Mouse (Mus musculus) G1E (cell line): Measurements from ENCODE around the gene Pex10. TPM values are rescaled to one million over a fixed set of nuclear protein-coding genes. Genes with fewer than 3 reads are reported as not detected.

Experiments used
- ATAC-seq: 2 replicates; pipeline ENCODE4 v1.8.0; 2016; ENCODE audit warnings: mild to moderate bottlenecking; ENCODE audit not compliant: insufficient number of reproducible peaks, poor library complexity, low FRiP score, severe bottlenecking; ENCODE audit errors: extremely low read depth
- DNase-seq: peaks from one replicate; pipeline ENCODE4 v3.0.0; 2012; ENCODE audit warnings: low spot score
- H3K27me3 ChIP-seq: 2 replicates; pipeline ENCODE4 v1.6.1; 2012; ENCODE audit warnings: mild to moderate bottlenecking, low read length, inconsistent platforms; ENCODE audit not compliant: insufficient read depth
- H3K36me3 ChIP-seq: replicated peaks from 2 replicates; pipeline ENCODE3; 2012; ENCODE audit warnings: mild to moderate bottlenecking, inconsistent platforms
- H3K4me1 ChIP-seq: 2 replicates; pipeline ENCODE4 v1.6.1; 2012; ENCODE audit warnings: low read depth, low read length, inconsistent platforms, mixed read lengths; ENCODE audit not compliant: insufficient read depth
- H3K4me3 ChIP-seq: 2 replicates; pipeline ENCODE4 v1.5.1; 2012; ENCODE audit warnings: low read depth, mild to moderate bottlenecking, inconsistent platforms, low read length, moderate library complexity, mixed read lengths
- H3K9me3 ChIP-seq: replicated peaks from 2 replicates; pipeline ENCODE4 v1.6.1; 2012; ENCODE audit warnings: inconsistent platforms
- CTCF ChIP-seq: IDR thresholded peaks from 2 replicates; pipeline ENCODE4 v1.5.1; 2012; ENCODE audit warnings: low read depth, low read length, inconsistent platforms, mixed read lengths
- GATA1 ChIP-seq: IDR thresholded peaks from 2 replicates; pipeline ENCODE4 v1.6.1; 2012; ENCODE audit warnings: borderline replicate concordance, low read length, inconsistent platforms, mixed read lengths
- GATA2 ChIP-seq: IDR thresholded peaks from 2 replicates; pipeline ENCODE4 v1.6.1; 2012; ENCODE audit warnings: low read depth, low read length, inconsistent platforms, borderline replicate concordance
- POLR2AphosphoS5 ChIP-seq: IDR thresholded peaks from 2 replicates; pipeline ENCODE4 v1.6.1; 2012; ENCODE audit warnings: low read depth, low read length, inconsistent platforms; ENCODE audit not compliant: insufficient replicate concordance
- TAL1 ChIP-seq: conservative IDR thresholded peaks from 2 replicates; pipeline ENCODE4 v1.6.1; 2012; ENCODE audit warnings: low read depth, low read length, inconsistent platforms, mixed read lengths
- polyA plus RNA-seq: library from polyadenylated mRNA; stranded (reverse); fragments of >175 nt; gene quantifications from 2 replicates; pipeline ENCODE4 v1.2.3, GENCODE M21; 2012
- total RNA-seq, 2 experiments: library from RNA; stranded (forward) in 1 of 2; stranded (reverse) in 1 of 2; fragments of 200-1000 nt in 1 of 2; fragments of >200 nt in 1 of 2; fragmentation: Nextera tagmentation in 1 of 2; gene quantifications; 2 replicates each; pipeline ENCODE4 v1.2.3; 2014 to 2017

The Pex10 gene
- total and polyA plus RNA-seq, 3 experiments: 15.9 to 30.3 (median 23.4) TPM

- TF ChIP-seq POLR2AphosphoS5: no peak
- no peak for TF ChIP-seq CTCF
- no peak for TF ChIP-seq GATA1
- TF ChIP-seq GATA2: no peak
- TF ChIP-seq TAL1: no peak
- Histone ChIP-seq H3K27me3 (peaks cover 13% of the 10 kb centered on the region), H3K9me3 (no peaks in the 10 kb centered on the region), H3K4me1 (no peaks in the 10 kb centered on the region), H3K4me3 (no peak overlapping the region), H3K36me3 (no peaks in the 10 kb centered on the region)
- no peak for ATAC-seq
- DNase-seq: no peak
Observed at GRCm38 (mm10) chr4:155040197-155040596, 26.6 kb upstream of the Pex10 start.

GRCm38 (mm10) chr4:155040696-155041095 lies 26.1 kb upstream of the Pex10 start:
- H3K9me3 ChIP-seq: no peaks in the 10 kb centered on the region
- DNase-seq (no peak), ATAC-seq (no peak)
- no peaks in the 10 kb centered on the region for H3K36me3 ChIP-seq
- peaks cover 13% of the 10 kb centered on the region for H3K27me3 ChIP-seq
- no peak for TF ChIP-seq TAL1
- TF ChIP-seq GATA2: no peak
- H3K4me1 ChIP-seq: no peaks in the 10 kb centered on the region
- H3K4me3 ChIP-seq: no peak overlapping the region

GRCm38 (mm10) chr4:155042606-155043288 lies 24.1 kb upstream of the Pex10 start:
- no peak overlapping the region for H3K4me3 ChIP-seq
- peaks cover 2% of the 10 kb centered on the region; the same call in 1 of the 2 replicates for H3K27me3 ChIP-seq
- TF ChIP-seq POLR2AphosphoS5 (no peak), CTCF (no peak), TAL1 (no peak), GATA2 (no peak), GATA1 (no peak)

GRCm38 (mm10) chr4:155043289-155043625 lies 23.6 kb upstream of the Pex10 start:
- no peak for ATAC-seq
- Histone ChIP-seq H3K4me3 (no peak overlapping the region), H3K27me3 (peaks cover 2% of the 10 kb centered on the region; the same call in 1 of the 2 replicates), H3K4me1 (no peaks in the 10 kb centered on the region), H3K36me3 (no peaks in the 10 kb centered on the region), H3K9me3 (no peaks in the 10 kb centered on the region)
- TF ChIP-seq CTCF: no peak
- DNase-seq: no peak

More at GRCm38 (mm10) chr4:155042606-155043288, 24.1 kb upstream of the Pex10 start:
- Histone ChIP-seq H3K36me3 (no peaks in the 10 kb centered on the region), H3K9me3 (no peaks in the 10 kb centered on the region), H3K4me1 (no peaks in the 10 kb centered on the region)
- DNase-seq (no peak), ATAC-seq (no peak)

- TF ChIP-seq CTCF (no peak), TAL1 (no peak), POLR2AphosphoS5 (no peak), GATA2 (no peak), GATA1 (no peak)
- Histone ChIP-seq H3K4me3 (no peak overlapping the region), H3K36me3 (no peaks in the 10 kb centered on the region), H3K9me3 (no peaks in the 10 kb centered on the region), H3K4me1 (no peaks in the 10 kb centered on the region), H3K27me3 (peaks cover 11% of the 10 kb centered on the region)
- DNase-seq (no peak), ATAC-seq (no peak)
Observed at GRCm38 (mm10) chr4:155046636-155047035, 20.2 kb upstream of the Pex10 start.

GRCm38 (mm10) chr4:155050116-155050515 lies 16.7 kb upstream of the Pex10 start:
- DNase-seq: no peak
- Histone ChIP-seq H3K4me3 (no peak overlapping the region), H3K36me3 (no peaks in the 10 kb centered on the region), H3K27me3 (peaks cover 26% of the 10 kb centered on the region), H3K4me1 (peaks cover 16% of the 10 kb centered on the region), H3K9me3 (no peaks in the 10 kb centered on the region)
- no peak for ATAC-seq
- TF ChIP-seq POLR2AphosphoS5 (no peak), GATA1 (no peak), GATA2 (no peak), CTCF (no peak), TAL1 (no peak)

GRCm38 (mm10) chr4:155056724-155057123 lies 10.1 kb upstream of the Pex10 start, which contains the start of gene Plch2:
Gene Plch2, minus strand, starts transcription at chr4:155056784.
- Histone ChIP-seq H3K36me3 (no peaks in the 10 kb centered on the region), H3K9me3 (no peaks in the 10 kb centered on the region), H3K4me1 (peaks cover 16% of the 10 kb centered on the region), H3K4me3 (no peak within 1 kb of the TSS), H3K27me3 (peaks cover 61% of the 10 kb centered on the region)
- ATAC-seq (no peak), DNase-seq (no peak)
- no peak for TF ChIP-seq GATA1
- no peak for TF ChIP-seq POLR2AphosphoS5
- TF ChIP-seq GATA2: no peak
- no peak for TF ChIP-seq TAL1
- no peak for TF ChIP-seq CTCF
